Mouse (Mus musculus): Measurements from ENCODE around the gene Nrg3. TPM values are rescaled to one million over a fixed set of nuclear protein-coding genes. Genes with fewer than 3 reads are reported as not detected.

Nrg3 gene
- polyA plus RNA-seq, 1 experiment, result not detected

- Histone ChIP-seq H3K4me1 (ENCODE audit: control insufficient read depth, insufficient read depth, low read length) (no peaks in the 10 kb centered on the region), H3K4me3 (replicated peaks; ENCODE audit: extremely low read depth, low read depth, low read length) (no peak overlapping the region)
- DNase-seq, result no peak
- TF ChIP-seq POLR2A (IDR thresholded peaks at IDR 0.05; ENCODE audit: borderline replicate concordance, extremely low read depth, low read depth, low read length) (no peak), CTCF (IDR thresholded peaks at IDR 0.05; ENCODE audit: insufficient read depth, low read length) (no peak)
- 51% methylated on average over 2 of the region's 2 CpGs for WGBS
Observed at GRCm38 (mm10) chr14:38870591-38870990, 602.3 kb downstream of the Nrg3 start.

GRCm38 (mm10) chr14:38847566-38847965 lies 625.3 kb downstream of the Nrg3 start:
- no peak overlapping the region for H3K4me3 ChIP-seq (replicated peaks; ENCODE audit: extremely low read depth, low read depth, low read length)
- no peaks in the 10 kb centered on the region for H3K4me1 ChIP-seq (ENCODE audit: control insufficient read depth, insufficient read depth, low read length)
- no peak for DNase-seq
- WGBS, result 86% methylated on average over 1 of the region's 1 CpGs
- TF ChIP-seq CTCF (IDR thresholded peaks at IDR 0.05; ENCODE audit: insufficient read depth, low read length) (no peak), POLR2A (IDR thresholded peaks at IDR 0.05; ENCODE audit: borderline replicate concordance, extremely low read depth, low read depth, low read length) (no peak)

GRCm38 (mm10) chr14:38847091-38847490 lies 625.8 kb downstream of the Nrg3 start:
- H3K4me1 ChIP-seq (ENCODE audit: control insufficient read depth, insufficient read depth, low read length), result no peaks in the 10 kb centered on the region
- TF ChIP-seq CTCF (IDR thresholded peaks at IDR 0.05; ENCODE audit: insufficient read depth, low read length) (no peak), POLR2A (IDR thresholded peaks at IDR 0.05; ENCODE audit: borderline replicate concordance, extremely low read depth, low read depth, low read length) (no peak)
- no peak for DNase-seq
- H3K4me3 ChIP-seq (replicated peaks; ENCODE audit: extremely low read depth, low read depth, low read length), result no peak overlapping the region
- 65% methylated on average over 1 of the region's 1 CpGs for WGBS

- 73% methylated on average over 4 of the region's 4 CpGs for WGBS
- no peak overlapping the region for H3K4me3 ChIP-seq (replicated peaks; ENCODE audit: extremely low read depth, low read depth, low read length)
- no peak for DNase-seq
Observed at GRCm38 (mm10) chr14:38835006-38835405, 637.9 kb downstream of the Nrg3 start.

DNA sequence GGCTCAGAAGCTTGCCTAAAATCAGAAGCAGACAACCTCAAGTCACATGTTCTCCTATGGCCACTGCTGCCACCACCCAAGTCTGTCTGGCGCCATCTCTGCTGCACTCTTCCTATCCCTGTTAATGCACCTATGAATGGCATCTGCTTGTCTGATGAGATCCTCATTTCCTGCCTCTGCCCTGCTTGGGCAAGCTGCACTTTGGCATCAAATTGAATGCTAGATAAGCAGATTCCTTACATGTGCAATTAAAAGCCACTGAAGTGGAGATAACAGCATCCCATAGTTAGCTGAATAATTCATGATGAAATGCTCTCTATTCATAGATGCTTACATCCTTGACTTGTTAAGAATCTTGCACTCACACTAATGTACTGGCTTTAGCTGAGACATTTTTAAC lies 648.0 kb downstream of the Nrg3 start:
- WGBS, result 91% methylated on average over 1 of the region's 1 CpGs
- Histone ChIP-seq H3K4me1 (ENCODE audit: control insufficient read depth, insufficient read depth, low read length) (no peaks in the 10 kb centered on the region), H3K4me3 (replicated peaks; ENCODE audit: extremely low read depth, low read depth, low read length) (no peak overlapping the region)
- no peak for DNase-seq
- TF ChIP-seq POLR2A (IDR thresholded peaks at IDR 0.05; ENCODE audit: borderline replicate concordance, extremely low read depth, low read depth, low read length), result no peak
- no peak for TF ChIP-seq CTCF (IDR thresholded peaks at IDR 0.05; ENCODE audit: insufficient read depth, low read length)

More at GRCm38 (mm10) chr14:38835006-38835405, 637.9 kb downstream of the Nrg3 start:
- TF ChIP-seq CTCF (IDR thresholded peaks at IDR 0.05; ENCODE audit: insufficient read depth, low read length) (no peak), POLR2A (IDR thresholded peaks at IDR 0.05; ENCODE audit: borderline replicate concordance, extremely low read depth, low read depth, low read length) (no peak)
- no peaks in the 10 kb centered on the region for H3K4me1 ChIP-seq (ENCODE audit: control insufficient read depth, insufficient read depth, low read length)

DNA sequence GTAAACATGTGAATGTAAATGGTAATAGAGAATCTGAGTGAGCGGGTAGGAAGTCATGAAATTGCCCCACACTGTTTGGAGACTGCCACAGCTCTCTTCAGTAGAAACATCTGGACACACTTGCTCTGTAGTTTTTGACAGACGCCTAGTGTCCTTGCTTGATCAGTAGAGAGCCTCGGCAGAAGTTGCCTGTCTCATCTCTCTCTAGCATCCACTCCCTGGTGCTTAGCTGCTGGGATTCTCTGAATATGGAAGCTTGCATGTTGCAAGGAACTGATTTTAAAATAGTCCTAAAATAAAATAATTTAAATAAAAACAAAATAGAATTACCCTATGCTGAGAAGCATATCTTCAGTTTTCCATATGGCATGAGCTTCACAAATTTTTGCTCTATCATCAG lies 675.9 kb downstream of the Nrg3 start:
- TF ChIP-seq POLR2A (IDR thresholded peaks at IDR 0.05; ENCODE audit: borderline replicate concordance, extremely low read depth, low read depth, low read length) (no peak), CTCF (IDR thresholded peaks at IDR 0.05; ENCODE audit: insufficient read depth, low read length) (no peak)
- WGBS, result 71% methylated on average over 3 of the region's 3 CpGs
- DNase-seq, result no peak

DNA sequence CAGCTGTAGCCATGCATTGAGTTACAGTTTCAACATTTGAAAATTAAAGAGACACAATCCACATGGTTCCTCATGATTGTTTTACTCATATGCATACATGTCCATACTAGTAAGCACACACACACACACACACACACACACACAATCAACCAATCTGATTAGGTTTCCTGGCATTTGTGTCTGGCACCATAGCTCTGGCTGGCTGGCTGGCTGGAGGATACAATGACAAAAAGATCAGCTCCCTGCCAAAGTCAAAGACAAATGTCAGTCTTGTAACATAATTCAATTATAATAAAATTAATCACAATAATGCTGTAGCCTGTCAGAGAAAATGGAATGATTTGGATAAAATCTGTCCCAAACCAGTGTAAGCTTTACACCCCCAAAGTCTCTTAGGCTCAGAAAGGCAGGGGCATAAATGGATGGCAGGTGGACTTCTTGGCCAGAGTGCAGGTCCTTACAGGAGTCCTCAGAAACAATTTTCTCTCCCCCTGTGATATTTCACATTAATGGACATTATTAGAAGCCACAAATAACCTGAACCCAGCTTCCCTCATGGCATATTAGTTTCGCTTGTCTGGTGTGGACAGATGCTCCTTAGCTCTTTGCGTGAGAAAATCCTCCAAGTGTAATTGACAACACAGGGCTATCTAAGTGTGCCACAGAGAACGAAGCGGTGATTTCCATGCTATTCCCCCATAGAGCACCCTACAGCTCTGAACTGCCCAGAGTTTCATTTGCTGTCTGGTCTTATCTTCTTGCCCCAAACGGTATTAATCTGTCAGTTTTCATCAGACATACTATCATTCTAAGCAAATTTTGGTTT lies 697.4 kb downstream of the Nrg3 start:
- no peak for TF ChIP-seq CTCF (IDR thresholded peaks at IDR 0.05; ENCODE audit: insufficient read depth, low read length)
- no peak for TF ChIP-seq POLR2A (IDR thresholded peaks at IDR 0.05; ENCODE audit: borderline replicate concordance, extremely low read depth, low read depth, low read length)
- no peak for DNase-seq
- Histone ChIP-seq H3K4me3 (replicated peaks; ENCODE audit: extremely low read depth, low read depth, low read length) (no peak overlapping the region), H3K4me1 (ENCODE audit: control insufficient read depth, insufficient read depth, low read length) (no peaks in the 10 kb centered on the region)
- WGBS, result 78% methylated on average over 5 of the region's 5 CpGs

More for the DNA sequence above, 675.9 kb downstream of the Nrg3 start:
- H3K4me1 ChIP-seq (ENCODE audit: control insufficient read depth, insufficient read depth, low read length), result no peaks in the 10 kb centered on the region
- H3K4me3 ChIP-seq (replicated peaks; ENCODE audit: extremely low read depth, low read depth, low read length), result no peak overlapping the region

- Histone ChIP-seq H3K4me3 (replicated peaks; ENCODE audit: extremely low read depth, low read depth, low read length) (no peak overlapping the region), H3K4me1 (ENCODE audit: control insufficient read depth, insufficient read depth, low read length) (no peaks in the 10 kb centered on the region)
- TF ChIP-seq CTCF (IDR thresholded peaks at IDR 0.05; ENCODE audit: insufficient read depth, low read length), result no peak
- TF ChIP-seq POLR2A (IDR thresholded peaks at IDR 0.05; ENCODE audit: borderline replicate concordance, extremely low read depth, low read depth, low read length), result no peak
- WGBS, result 63% methylated on average over 1 of the region's 1 CpGs
- no peak for DNase-seq
Observed at GRCm38 (mm10) chr14:38774811-38775210, 698.1 kb downstream of the Nrg3 start.

DNA sequence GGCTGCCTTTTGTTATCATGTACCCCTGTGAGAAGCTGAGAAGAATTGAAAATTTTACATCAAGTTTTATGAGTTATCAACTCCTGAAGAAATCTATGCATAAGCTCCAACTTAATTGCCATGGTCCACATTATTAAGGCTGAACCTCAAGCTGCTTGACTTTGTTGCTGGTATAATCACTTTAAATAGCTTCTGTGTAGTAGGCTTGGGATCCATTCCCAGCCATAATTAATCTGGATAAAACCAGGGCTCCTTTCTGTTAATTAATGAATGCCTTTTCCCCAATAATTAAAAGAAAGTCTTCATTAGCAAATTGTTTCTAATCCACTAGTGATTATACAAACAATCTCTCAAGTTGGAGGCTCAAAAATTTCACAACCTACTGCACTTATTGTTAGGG lies 742.4 kb downstream of the Nrg3 start:
- DNase-seq, result no peak
- Histone ChIP-seq H3K4me3 (replicated peaks; ENCODE audit: extremely low read depth, low read depth, low read length) (no peak overlapping the region), H3K4me1 (ENCODE audit: control insufficient read depth, insufficient read depth, low read length) (no peaks in the 10 kb centered on the region)
- TF ChIP-seq CTCF (IDR thresholded peaks at IDR 0.05; ENCODE audit: insufficient read depth, low read length) (no peak), POLR2A (IDR thresholded peaks at IDR 0.05; ENCODE audit: borderline replicate concordance, extremely low read depth, low read depth, low read length) (no peak)

- no peak for TF ChIP-seq CTCF (IDR thresholded peaks at IDR 0.05; ENCODE audit: insufficient read depth, low read length)
- TF ChIP-seq POLR2A (IDR thresholded peaks at IDR 0.05; ENCODE audit: borderline replicate concordance, extremely low read depth, low read depth, low read length), result no peak
Observed at GRCm38 (mm10) chr14:38703894-38704293, 769.0 kb downstream of the Nrg3 start.

More at GRCm38 (mm10) chr14:38703894-38704293, 769.0 kb downstream of the Nrg3 start:
- WGBS, result 38% methylated on average over 4 of the region's 4 CpGs
- H3K4me3 ChIP-seq (replicated peaks; ENCODE audit: extremely low read depth, low read depth, low read length), result no peak overlapping the region
- H3K4me1 ChIP-seq (ENCODE audit: control insufficient read depth, insufficient read depth, low read length), result no peaks in the 10 kb centered on the region
- no peak for DNase-seq
